In the genomic region with DNA sequence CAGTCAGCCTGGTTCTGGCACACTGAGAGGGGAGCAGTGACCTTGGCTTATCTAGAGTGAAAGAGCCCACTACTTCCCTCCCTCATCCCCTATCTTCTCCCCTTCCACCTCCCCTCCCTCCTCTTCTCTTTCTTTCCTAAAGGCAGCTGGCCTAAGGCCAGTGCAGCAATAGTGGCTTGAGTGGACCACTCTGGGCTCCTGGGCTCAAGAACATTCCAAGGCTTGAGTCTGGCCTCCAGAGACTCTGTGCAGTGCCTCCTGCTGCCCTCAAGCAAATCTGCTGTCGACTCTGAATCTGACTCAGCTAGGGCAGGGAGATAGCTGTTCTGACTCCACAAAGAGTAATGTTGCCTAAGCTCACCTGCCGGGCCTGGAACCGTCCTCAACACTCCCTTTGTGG, we compare ENCODE assay signal across 25 mouse cellular contexts. TPM values are rescaled to one million over a fixed set of nuclear protein-coding genes. Genes with fewer than 3 reads are reported as not detected.
A peak's percentile ranks its signal among the peaks of the same experiment; 100 is the strongest.
DNase-seq lines count a peak whose midpoint lies in the region; ATAC-seq and TF ChIP-seq lines count a peak whose summit lies in the region.
"Had no signal": no experiment of that assay in that cellular context is flagged by ENCODE, and none has a peak within 500 bp of the region (broad histone marks: within the 10 kb centered on the region; RNA-seq: fewer than 3 reads in every experiment).

No protein-coding gene starts in this region.

- H3K4me3 ChIP-seq in heart, embryonic 10.5 days: no peak overlapping the region
- H3K4me3 ChIP-seq in MEL (ENCODE audit: control insufficient read depth in 1 of 2, insufficient read depth in 1 of 2, low read depth in 2 of 2, low read length in 2 of 2): no peak overlapping the region
- no peak overlapping the region for H3K4me3 ChIP-seq in hindbrain, embryonic 13.5 days
- H3K4me3 ChIP-seq: embryonic facial prominence, embryonic 13.5 days; hindbrain, embryonic 10.5 days; kidney, embryonic 15.5 days; limb, embryonic 10.5 days; megakaryocyte, embryonic 14.5 days; midbrain, embryonic 15.5 days; neural tube, embryonic 15.5 days; stomach, embryonic 15.5 days had no signal

- ATAC-seq in monocyte, adult 5-6 weeks (replicated peaks; ENCODE audit: insufficient number of reproducible peaks, low FRiP score, low TSS enrichment, poor library complexity, severe bottlenecking): no peak
- no peak for ATAC-seq in hindbrain, embryonic 13.5 days (ENCODE audit: low FRiP score)
- ATAC-seq: forebrain, embryonic 14.5 days; inflammation-experienced regulatory T-cells, adult 6 months; midbrain, embryonic 15.5 days had no signal

- no peak for TF ChIP-seq RAD21 in MEL (IDR thresholded peaks at IDR 0.05; ENCODE audit: low read depth, low read length)

- no peak for TF ChIP-seq POLR2A in MEL (IDR thresholded peaks at IDR 0.05; ENCODE audit: control insufficient read depth in 1 of 2, insufficient read depth in 1 of 2, low read depth in 1 of 2, low read length in 2 of 2, poor library complexity in 1 of 2)

- no peak overlapping the region for H3K4me2 ChIP-seq in hindbrain, embryonic 13.5 days
- H3K4me2 ChIP-seq: embryonic facial prominence, embryonic 13.5 days; kidney, embryonic 15.5 days; lung, embryonic 14.5 days; midbrain, embryonic 15.5 days; neural tube, embryonic 15.5 days; stomach, embryonic 15.5 days had no signal

- TF ChIP-seq CTCF in MEL (IDR thresholded peaks at IDR 0.05 in 2 of 3, conservative IDR thresholded peaks at IDR 0.05 in 1 of 3; ENCODE audit: control insufficient read depth in 1 of 3, insufficient read depth in 1 of 3, low read depth in 2 of 3, low read length in 3 of 3, poor library complexity in 1 of 3, severe bottlenecking in 1 of 3): no peak; a peak in 1 of 6 replicates

- H3K27ac ChIP-seq in heart, embryonic 10.5 days: 0 out of 2 replicates have a peak overlapping the region, but pooled peaks have one; percentile 36
- H3K27ac ChIP-seq in MEL (ENCODE audit: control insufficient read depth, low read depth, low read length): no peak overlapping the region
- H3K27ac ChIP-seq in hindbrain, embryonic 13.5 days: no peak overlapping the region
- H3K27ac ChIP-seq: embryonic facial prominence, embryonic 13.5 days; hindbrain, embryonic 10.5 days; kidney, embryonic 15.5 days; limb, embryonic 10.5 days; midbrain, embryonic 15.5 days; neural tube, embryonic 15.5 days; stomach, embryonic 15.5 days had no signal

- TF ChIP-seq EP300 in MEL (IDR thresholded peaks at IDR 0.05; ENCODE audit: low read depth in 1 of 2, low read length in 2 of 2): no peak

- no peaks in the 10 kb centered on the region for H3K79me2 ChIP-seq in MEL (ENCODE audit: control insufficient read depth, insufficient read depth, low read length, poor library complexity)

- no peaks in the 10 kb centered on the region for H3K36me3 ChIP-seq in heart, embryonic 10.5 days
- peaks cover 0 to 6% of the 10 kb centered on the region in 2 experiments; a peak in 1 of 4 replicates for H3K36me3 ChIP-seq in MEL (ENCODE audit: control insufficient read depth in 1 of 2, insufficient read depth in 2 of 2, low read length in 2 of 2)
- no peaks in the 10 kb centered on the region for H3K36me3 ChIP-seq in hindbrain, embryonic 13.5 days
- H3K36me3 ChIP-seq: embryonic facial prominence, embryonic 13.5 days; hindbrain, embryonic 10.5 days; kidney, embryonic 15.5 days; limb, embryonic 10.5 days; midbrain, embryonic 15.5 days; neural tube, embryonic 15.5 days; stomach, embryonic 15.5 days had no signal

- intact Hi-C loops in heart, postnatal 36 days (cut with DNase I): no loop called here

- H3K9me3 ChIP-seq in heart, embryonic 10.5 days: no peaks in the 10 kb centered on the region
- H3K9me3 ChIP-seq in MEL (replicated peaks; ENCODE audit: insufficient read depth, low read length): no peaks in the 10 kb centered on the region
- H3K9me3 ChIP-seq in hindbrain, embryonic 13.5 days: no peaks in the 10 kb centered on the region
- H3K9me3 ChIP-seq: embryonic facial prominence, embryonic 13.5 days; hindbrain, embryonic 10.5 days; kidney, embryonic 15.5 days; limb, embryonic 10.5 days; megakaryocyte, embryonic 14.5 days; midbrain, embryonic 15.5 days; neural tube, embryonic 15.5 days; stomach, embryonic 15.5 days had no signal

- H3K27me3 ChIP-seq in heart, embryonic 10.5 days (ENCODE audit: insufficient read depth, poor library complexity, severe bottlenecking): peaks cover 4% of the 10 kb centered on the region; the same call in 1 of the 2 replicates
- H3K27me3 ChIP-seq in MEL (ENCODE audit: control insufficient read depth in 1 of 2, insufficient read depth in 2 of 2, low read length in 2 of 2): peaks cover 0 to 3% of the 10 kb centered on the region in 2 experiments
- peaks cover 2% of the 10 kb centered on the region; the same call in 1 of the 2 replicates for H3K27me3 ChIP-seq in hindbrain, embryonic 13.5 days
- H3K27me3 ChIP-seq: CH12.LX; midbrain, embryonic 15.5 days; neural tube, embryonic 15.5 days; stomach, embryonic 15.5 days had no signal

- WGBS in heart, embryonic 10.5 days: 58% methylated on average over 3 of the region's 3 CpGs
- 74% methylated on average over 3 of the region's 3 CpGs for WGBS in hindbrain, embryonic 13.5 days

- no peak overlapping the region for H3K9ac ChIP-seq in MEL (ENCODE audit: control insufficient read depth, low read depth, low read length, poor library complexity, severe bottlenecking)
- H3K9ac ChIP-seq in hindbrain, embryonic 13.5 days: no peak overlapping the region
- H3K9ac ChIP-seq: embryonic facial prominence, embryonic 13.5 days; kidney, embryonic 15.5 days; lung, embryonic 14.5 days; midbrain, embryonic 15.5 days; neural tube, embryonic 15.5 days; stomach, embryonic 15.5 days had no signal

- DNase-seq in heart, embryonic 10.5 days (ENCODE audit: low spot score): no peak
- DNase-seq in heart, postnatal 36 days: no peak
- DNase-seq in MEL (ENCODE audit: low read depth, low spot score): no peak
- DNase-seq in cerebellum, adult 9-11 months: peak; percentile 60
- DNase-seq in lung, postnatal 14 days: peak; percentile 44
- DNase-seq in left cerebral cortex, adult 18-20 months (ENCODE audit: low spot score in 2 of 2): no peak
- DNase-seq: adrenal gland, adult 8-10 months; gastrocnemius, postnatal 25 days; kidney, postnatal 4 days; layer of hippocampus, adult 9-11 months; lung, embryonic 14.5 days had no signal

- H3K4me1 ChIP-seq in heart, embryonic 10.5 days: peaks cover 32% of the 10 kb centered on the region
- peaks cover 4 to 8% of the 10 kb centered on the region in 2 experiments for H3K4me1 ChIP-seq in MEL (ENCODE audit: control insufficient read depth in 1 of 2, insufficient read depth in 2 of 2, low read length in 2 of 2)
- H3K4me1 ChIP-seq in hindbrain, embryonic 13.5 days (replicated peaks): peaks cover 9% of the 10 kb centered on the region

TF ChIP-seq in MEL, 35 proteins besides CTCF, POLR2A, EP300 and RAD21:
- TF ChIP-seq GATA1 (IDR thresholded peaks at IDR 0.05; ENCODE audit: low read depth, low read length) (0 out of 2 replicates have a peak, but pooled peaks have one; percentile 8), TBP (IDR thresholded peaks at IDR 0.05; ENCODE audit: low read depth, low read length) (no peak)

RNA-seq across cellular contexts. Expression of a gene that starts 21.1 kb away (rescaled TPM):
- polyA plus RNA-seq in heart, embryonic 10.5 days (2016; fragmentation: Nextera tagmentation; extraction: Ambion mirVana): not detected in 2 replicates
- 1 to 10 TPM; 1.7 TPM for total RNA-seq in heart, postnatal 36 days (2021)
- 0.08 TPM in 1 of 2 replicates, not detected in the other for total RNA-seq in MEL (2012; rRNA removed)
- polyA plus RNA-seq in MEL (2012; ENCODE audit: insufficient read depth in 1 of 2, insufficient read length in 2 of 2, low read depth in 1 of 2, low replicate concordance in 2 of 2, missing spikeins in 1 of 2): not detected
- 1 to 10 TPM; 2.9 to 3.2 TPM for total RNA-seq in left cerebral cortex, adult 18-20 months (2021)
- total RNA-seq in monocyte, adult 5-6 weeks (2017): not detected in 3 replicates
- not detected in 2 replicates for polyA plus RNA-seq in hindbrain, embryonic 13.5 days (2015; fragmentation: Nextera tagmentation; extraction: Ambion mirVana)
- total RNA-seq: liver, adult 2 months had no signal
- polyA plus RNA-seq: forebrain, embryonic 14.5 days; hindbrain, embryonic 10.5 days; inflammation-experienced regulatory T-cells, adult 6 months; limb, embryonic 10.5 days; lung, embryonic 14.5 days had no signal

RNA-seq across cellular contexts. Expression of a gene that starts 38.9 kb away (rescaled TPM):
- polyA plus RNA-seq in heart, embryonic 10.5 days (2016; fragmentation: Nextera tagmentation; extraction: Ambion mirVana): 26.3 and 29.1 TPM in 2 replicates
- 10 to 100 TPM; 35.3 to 41.7 TPM for total RNA-seq in heart, postnatal 36 days (2021)
- 9.6 and 11.0 TPM in 2 replicates for total RNA-seq in MEL (2012; rRNA removed)
- polyA plus RNA-seq in MEL (2012; ENCODE audit: insufficient read depth in 1 of 2, insufficient read length in 2 of 2, low read depth in 1 of 2, low replicate concordance in 2 of 2, missing spikeins in 1 of 2): 10 to 100 TPM in 1 of 2 experiments, not detected in 1; 15.0 TPM
- 10 to 100 TPM; 50.8 to 54.9 TPM for total RNA-seq in left cerebral cortex, adult 18-20 months (2021)
- total RNA-seq in monocyte, adult 5-6 weeks (2017): 54.7 to 73.1 TPM (median 66.9 TPM) in 3 replicates
- 26.9 and 27.0 TPM in 2 replicates for polyA plus RNA-seq in hindbrain, embryonic 13.5 days (2015; fragmentation: Nextera tagmentation; extraction: Ambion mirVana)

RNA-seq across cellular contexts. Expression of a gene that starts 53.6 kb away (rescaled TPM):
- polyA plus RNA-seq in heart, embryonic 10.5 days (2016; fragmentation: Nextera tagmentation; extraction: Ambion mirVana): 105 and 106 TPM in 2 replicates
- 10 to 100 TPM; 29.9 to 37.4 TPM for total RNA-seq in heart, postnatal 36 days (2021)
- total RNA-seq in MEL (2012; rRNA removed): 36.5 and 37.1 TPM in 2 replicates
- polyA plus RNA-seq in MEL (2012; ENCODE audit: insufficient read depth in 1 of 2, insufficient read length in 2 of 2, low read depth in 1 of 2, low replicate concordance in 2 of 2, missing spikeins in 1 of 2): 100 to 1,000 TPM in 1 of 2 experiments, 10 to 100 TPM in 1; 36.9 to 646 TPM
- total RNA-seq in left cerebral cortex, adult 18-20 months (2021): 100 to 1,000 TPM; 195 to 215 TPM
- 40.7 to 65.8 TPM (median 44.4 TPM) in 3 replicates for total RNA-seq in monocyte, adult 5-6 weeks (2017)
- polyA plus RNA-seq in hindbrain, embryonic 13.5 days (2015; fragmentation: Nextera tagmentation; extraction: Ambion mirVana): 355 and 383 TPM in 2 replicates

Comparison
In these comparisons a context has a peak if more than half of its experiments do, and no peak if none do; other contexts are left out.
1. DNase-seq: peak in cerebellum, adult 9-11 months (single experiment) and lung, postnatal 14 days (single experiment); none in heart, embryonic 10.5 days (single experiment), heart, postnatal 36 days (0 of 2), MEL (single experiment) and left cerebral cortex, adult 18-20 months (0 of 2).